22 mouse cellular contexts compared by ENCODE assay signal in genomic region chr2:130475764-130476163, GRCm38 (mm10). TPM values are rescaled to one million over a fixed set of nuclear protein-coding genes. Genes with fewer than 3 reads are reported as not detected.
DNase-seq lines count a peak whose midpoint lies in the region; ATAC-seq and TF ChIP-seq lines count a peak whose summit lies in the region.
"Had no signal": no experiment of that assay in that cellular context is flagged by ENCODE, and none has a peak within 500 bp of the region (broad histone marks: within the 10 kb centered on the region; RNA-seq: fewer than 3 reads in every experiment).

No protein-coding gene starts in this region.

- H3K4me1 ChIP-seq in stomach, postnatal 0 days (replicated peaks; ENCODE audit: control insufficient read depth, insufficient read depth) = no peaks in the 10 kb centered on the region
- H3K4me1 ChIP-seq: embryonic facial prominence, embryonic 13.5 days; embryonic facial prominence, embryonic 15.5 days had no signal

- no peak overlapping the region for H3K9ac ChIP-seq in stomach, postnatal 0 days (ENCODE audit: low read length)
- H3K9ac ChIP-seq: embryonic facial prominence, embryonic 13.5 days; embryonic facial prominence, embryonic 15.5 days; forebrain, embryonic 12.5 days had no signal

- H3K4me2 ChIP-seq in stomach, postnatal 0 days (replicated peaks; ENCODE audit: low read depth) = no peak overlapping the region
- H3K4me2 ChIP-seq: embryonic facial prominence, embryonic 13.5 days; embryonic facial prominence, embryonic 15.5 days; forebrain, embryonic 12.5 days had no signal

- H3K4me3 ChIP-seq in stomach, postnatal 0 days (ENCODE audit: low read depth, low read length) = no peak overlapping the region
- H3K4me3 ChIP-seq: embryonic facial prominence, embryonic 13.5 days; embryonic facial prominence, embryonic 15.5 days; erythroblast, embryonic 14.5 days; forebrain, embryonic 10.5 days; forebrain, embryonic 12.5 days had no signal

- peak; percentile 63 for ATAC-seq in granulocyte monocyte progenitor cell, adult 5-6 weeks (replicated peaks; ENCODE audit: poor library complexity, severe bottlenecking)
- ATAC-seq in megakaryocyte, adult 5-6 weeks (ENCODE audit: poor library complexity, severe bottlenecking) = peak; percentile 38; the same call in 1 of the 2 replicates
- ATAC-seq in monocyte, adult 5-6 weeks (replicated peaks; ENCODE audit: insufficient number of reproducible peaks, low FRiP score, low TSS enrichment, poor library complexity, severe bottlenecking) = peak; percentile 53; the same call in 1 of the 2 replicates
- ATAC-seq in stomach, postnatal 0 days (ENCODE audit: low FRiP score, low TSS enrichment) = no peak
- ATAC-seq: forebrain, embryonic 14.5 days; forebrain, embryonic 16.5 days had no signal

- no peak overlapping the region for H3K27ac ChIP-seq in stomach, postnatal 0 days (replicated peaks)
- H3K27ac ChIP-seq: embryonic facial prominence, embryonic 13.5 days; embryonic facial prominence, embryonic 15.5 days; forebrain, embryonic 10.5 days; forebrain, embryonic 12.5 days had no signal

- 89% methylated on average over 11 of the region's 11 CpGs for WGBS in stomach, postnatal 0 days

- H3K27me3 ChIP-seq in stomach, postnatal 0 days (ENCODE audit: control insufficient read depth, insufficient read depth, low read length) = no peaks in the 10 kb centered on the region
- H3K27me3 ChIP-seq: embryonic facial prominence, embryonic 13.5 days; embryonic facial prominence, embryonic 15.5 days; forebrain, embryonic 12.5 days had no signal

- no peak for TF ChIP-seq EP300 in stomach, postnatal 0 days (optimal IDR thresholded peaks at IDR 0.05)

- no peaks in the 10 kb centered on the region for H3K36me3 ChIP-seq in stomach, postnatal 0 days (ENCODE audit: control insufficient read depth, insufficient read depth, low read length)
- H3K36me3 ChIP-seq: embryonic facial prominence, embryonic 15.5 days; forebrain, embryonic 12.5 days had no signal

- no peak for TF ChIP-seq CTCF in stomach, postnatal 0 days (IDR thresholded peaks at IDR 0.05; ENCODE audit: low read depth)

- no peaks in the 10 kb centered on the region for H3K9me3 ChIP-seq in stomach, postnatal 0 days (ENCODE audit: control insufficient read depth, low read length)
- H3K9me3 ChIP-seq: embryonic facial prominence, embryonic 15.5 days; forebrain, embryonic 12.5 days had no signal

- no peak for DNase-seq in lung, adult 18-20 months
- no peak for DNase-seq in stomach, postnatal 0 days (ENCODE audit: low spot score)
- DNase-seq: adrenal gland, adult 2 months; adrenal gland, postnatal 10 days; adrenal gland, postnatal 25 days; cerebellum, adult 11 months; cerebellum, adult 18-20 months; cerebellum, adult 8-10 months; cerebellum, adult 9-11 months; cerebellum, postnatal 14 days; cerebellum, postnatal 36 days; embryo, embryonic 11 days had no signal

RNA-seq across cellular contexts. Expression of gene Ptpra, which starts 25.7 kb away (rescaled TPM):
- total RNA-seq in granulocyte monocyte progenitor cell, adult 5-6 weeks (2014; fragmentation: Nextera tagmentation) = 68.9 and 76.2 TPM in 2 replicates
- 118 and 138 TPM in 2 replicates for total RNA-seq in granulocyte monocyte progenitor cell, adult 5-6 weeks (2017)
- 59.3 and 60.3 TPM in 2 replicates for total RNA-seq in megakaryocyte, adult 5-6 weeks (2015)
- 163 and 173 TPM in 2 replicates for total RNA-seq in megakaryocyte, adult 5-6 weeks (2017)
- total RNA-seq in monocyte, adult 5-6 weeks (2017) = 103 to 177 TPM (median 151 TPM) in 3 replicates
- polyA plus RNA-seq in stomach, postnatal 0 days (2015; fragmentation: Nextera tagmentation; extraction: Ambion mirVana) = 45.1 and 45.7 TPM in 2 replicates

RNA-seq across cellular contexts. Expression of gene Pced1a, which starts 51.3 kb away (rescaled TPM):
- total RNA-seq in granulocyte monocyte progenitor cell, adult 5-6 weeks (2014; fragmentation: Nextera tagmentation) = 13.0 and 14.9 TPM in 2 replicates
- total RNA-seq in granulocyte monocyte progenitor cell, adult 5-6 weeks (2017) = 13.6 and 17.2 TPM in 2 replicates
- total RNA-seq in megakaryocyte, adult 5-6 weeks (2015) = 6.1 and 6.7 TPM in 2 replicates
- 12.2 and 14.1 TPM in 2 replicates for total RNA-seq in megakaryocyte, adult 5-6 weeks (2017)
- 20.8 to 40.3 TPM (median 22.5 TPM) in 3 replicates for total RNA-seq in monocyte, adult 5-6 weeks (2017)
- polyA plus RNA-seq in stomach, postnatal 0 days (2015; fragmentation: Nextera tagmentation; extraction: Ambion mirVana) = 4.4 and 4.9 TPM in 2 replicates

RNA-seq across cellular contexts. Expression of gene Vps16, which starts 51.6 kb away (rescaled TPM):
- total RNA-seq in granulocyte monocyte progenitor cell, adult 5-6 weeks (2014; fragmentation: Nextera tagmentation) = 128 and 155 TPM in 2 replicates
- total RNA-seq in granulocyte monocyte progenitor cell, adult 5-6 weeks (2017) = 129 and 167 TPM in 2 replicates
- total RNA-seq in megakaryocyte, adult 5-6 weeks (2015) = 74.6 and 102 TPM in 2 replicates
- 96.7 and 99.6 TPM in 2 replicates for total RNA-seq in megakaryocyte, adult 5-6 weeks (2017)
- 199 to 267 TPM (median 223 TPM) in 3 replicates for total RNA-seq in monocyte, adult 5-6 weeks (2017)
- 37.0 and 38.9 TPM in 2 replicates for polyA plus RNA-seq in stomach, postnatal 0 days (2015; fragmentation: Nextera tagmentation; extraction: Ambion mirVana)
